Mouse (Mus musculus) heart, adult 10 weeks (tissue): ENCODE data around the gene Vmn2r88. TPM values are rescaled to one million over a fixed set of nuclear protein-coding genes. Genes with fewer than 3 reads are reported as not detected.

Source experiments
- polyA plus RNA-seq: library from polyadenylated mRNA; stranded (reverse); fragments of 350-450 nt; fragmentation: Illumina TruSeq; extraction: RNeasy Lipid Tissue Mini Kit (QIAGEN cat#74804); gene quantifications from one replicate; pipeline ENCODE4 v1.2.3, GENCODE M21; 2014; ENCODE audit warnings: low read depth, low replicate concordance

The Vmn2r88 gene
- not detected for polyA plus RNA-seq

GRCm38 (mm10) chr14:51410520-51410919 is at the start of gene Vmn2r88:
Gene Vmn2r88, plus strand, starts transcription at chr14:51410820.

DNA sequence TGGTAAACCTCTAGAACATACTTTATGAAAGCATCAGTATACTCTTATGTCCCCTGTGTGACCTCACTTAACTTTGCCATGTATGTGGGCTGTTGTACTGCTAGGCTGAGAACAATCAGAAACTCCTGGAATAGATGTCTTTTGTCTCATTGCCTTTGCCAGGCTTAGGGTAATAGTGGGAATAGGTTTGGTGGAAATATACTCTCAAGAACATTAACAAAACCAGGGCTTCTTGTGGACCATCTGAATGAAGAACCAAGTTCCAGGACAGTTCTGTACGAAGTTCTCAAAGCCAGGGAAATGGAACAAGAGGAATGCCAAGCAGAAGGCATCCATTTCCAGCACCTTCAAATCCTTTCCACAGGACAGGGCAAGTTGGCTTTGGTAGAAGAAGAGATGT is 49.2 kb upstream of the Vmn2r88 start, which contains the start of gene Gm7247:
Gene Gm7247, plus strand, starts transcription at position 301 of the 400 bp plus-strand sequence.

DNA sequence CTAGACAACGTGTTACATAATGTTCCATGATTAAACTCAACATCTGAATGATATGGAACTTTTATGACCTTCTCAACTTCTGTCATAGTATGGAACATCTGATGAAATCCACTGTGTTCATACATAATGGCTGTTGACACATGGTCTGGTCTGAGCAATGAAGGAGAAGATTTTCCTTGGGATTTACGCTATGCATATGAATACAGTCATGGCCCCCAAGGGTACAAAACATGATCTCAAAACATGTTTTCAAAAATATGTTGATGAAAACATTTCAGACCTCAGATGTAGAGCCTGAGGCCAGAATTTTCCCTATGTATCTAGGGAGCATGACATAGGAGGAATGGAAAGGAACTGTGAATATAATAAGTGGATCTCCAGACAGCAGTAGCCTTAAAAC is 40.9 kb downstream of the Vmn2r88 start, which contains the start of gene Vmn2r89:
Gene Vmn2r89, plus strand, starts transcription at position 301 of the 400 bp plus-strand sequence.

Other genes starting within 250 kb of the Vmn2r88 start
- not detected for gene Rnase2b, start 248.6 kb upstream of the Vmn2r88 start, polyA plus RNA-seq
- not detected for gene Ang2, start 211.7 kb upstream of the Vmn2r88 start, polyA plus RNA-seq
- not detected for gene Ear14, start 207.4 kb upstream of the Vmn2r88 start, polyA plus RNA-seq
- gene Rnase2a, start 154.7 kb upstream of the Vmn2r88 start, polyA plus RNA-seq, result not detected
- not detected for gene Gm7247, start 49.1 kb upstream of the Vmn2r88 start, polyA plus RNA-seq
- gene Vmn2r89, start 41.0 kb downstream of the Vmn2r88 start, polyA plus RNA-seq, result not detected
- gene Gm5622, start 142.0 kb downstream of the Vmn2r88 start, polyA plus RNA-seq, result not detected
- not detected for gene Gm17175, start 163.2 kb downstream of the Vmn2r88 start, polyA plus RNA-seq
- gene Gm17174, start 181.3 kb downstream of the Vmn2r88 start, polyA plus RNA-seq, result not detected
- gene Gm17078, start 200.5 kb downstream of the Vmn2r88 start, polyA plus RNA-seq, result not detected
- not detected for gene Gm4181, start 224.8 kb downstream of the Vmn2r88 start, polyA plus RNA-seq